Mouse (Mus musculus): ENCODE data around the gene Mdc1.

GRCm38 (mm10) chr17:35874721-35875120 lies 33.4 kb downstream of the Mdc1 start:
- TF ChIP-seq CTCF (IDR thresholded peaks at IDR 0.05) (no peak), EP300 (IDR thresholded peaks at IDR 0.05) (no peak)

All from lung, postnatal 0 days (tissue).